ENCODE assay signal across 7 mouse cellular contexts in genomic region chr6:125481667-125482390, GRCm38 (mm10). TPM values are rescaled to one million over a fixed set of nuclear protein-coding genes. Genes with fewer than 3 reads are reported as not detected.
DNase-seq lines count a peak whose midpoint lies in the region; ATAC-seq lines count a peak whose summit lies in the region.

No protein-coding gene starts in this region.

- no peak for ATAC-seq in limb, embryonic 13.5 days (ENCODE audit: low FRiP score, low read depth)
- ATAC-seq in neural tube, embryonic 15.5 days (ENCODE audit: low FRiP score), result no peak

- WGBS in heart, embryonic 10.5 days, result 38% methylated on average over 7 of the region's 7 CpGs
- WGBS in limb, embryonic 13.5 days, result 42% methylated on average over 7 of the region's 7 CpGs
- whole genome bisulfite sequencing in neural tube, embryonic 15.5 days, result 57% methylated on average over 7 of the region's 7 CpGs

- H3K4me2 ChIP-seq in limb, embryonic 13.5 days (replicated peaks), result peak overlapping the region; percentile 38
- H3K4me2 ChIP-seq in neural tube, embryonic 15.5 days, result no peak overlapping the region

- H3K27me3 ChIP-seq in heart, embryonic 10.5 days (ENCODE audit: insufficient read depth, poor library complexity, severe bottlenecking), result peaks cover 34% of the 10 kb centered on the region
- no peaks in the 10 kb centered on the region for H3K27me3 ChIP-seq in limb, embryonic 13.5 days
- H3K27me3 ChIP-seq in neural tube, embryonic 15.5 days (replicated peaks), result no peaks in the 10 kb centered on the region

- intact Hi-C loops in left cerebral cortex, postnatal 36 days (cut with DNase I), result no loop called here

- no peak overlapping the region; the same call in 1 of the 2 replicates for H3K9ac ChIP-seq in limb, embryonic 13.5 days
- no peak overlapping the region for H3K9ac ChIP-seq in neural tube, embryonic 15.5 days (replicated peaks)

- H3K4me1 ChIP-seq in heart, embryonic 10.5 days, result peaks cover 74% of the 10 kb centered on the region
- peaks cover 83% of the 10 kb centered on the region for H3K4me1 ChIP-seq in limb, embryonic 13.5 days
- peaks cover 27% of the 10 kb centered on the region for H3K4me1 ChIP-seq in neural tube, embryonic 15.5 days

- H3K9me3 ChIP-seq in heart, embryonic 10.5 days, result no peaks in the 10 kb centered on the region
- H3K9me3 ChIP-seq in limb, embryonic 13.5 days, result no peaks in the 10 kb centered on the region
- no peaks in the 10 kb centered on the region for H3K9me3 ChIP-seq in neural tube, embryonic 15.5 days (replicated peaks)

- DNase-seq in thymus, postnatal 14 days, result peak; percentile 10
- no peak for DNase-seq in thymus, postnatal 36 days
- no peak for DNase-seq in heart, embryonic 10.5 days (ENCODE audit: low spot score)
- DNase-seq in left cerebral cortex, postnatal 36 days (ENCODE audit: low spot score in 2 of 2), result no peak
- no peak for DNase-seq in cerebellum, postnatal 36 days

- peak overlapping the region; percentile 78 for H3K27ac ChIP-seq in heart, embryonic 10.5 days
- H3K27ac ChIP-seq in limb, embryonic 13.5 days, result peak overlapping the region; percentile 67
- peak overlapping the region; percentile 71 for H3K27ac ChIP-seq in neural tube, embryonic 15.5 days (replicated peaks)

- H3K36me3 ChIP-seq in heart, embryonic 10.5 days, result no peaks in the 10 kb centered on the region
- no peaks in the 10 kb centered on the region; the same call in 1 of the 2 replicates for H3K36me3 ChIP-seq in limb, embryonic 13.5 days
- no peaks in the 10 kb centered on the region for H3K36me3 ChIP-seq in neural tube, embryonic 15.5 days

- no peak overlapping the region for H3K4me3 ChIP-seq in heart, embryonic 10.5 days
- no peak overlapping the region for H3K4me3 ChIP-seq in limb, embryonic 13.5 days
- no peak overlapping the region for H3K4me3 ChIP-seq in neural tube, embryonic 15.5 days (replicated peaks)

RNA-seq across cellular contexts. Expression of gene Cd9, which starts 12.8 kb away (rescaled TPM):
- 70.2 and 73.2 TPM in 2 replicates for polyA plus RNA-seq in heart, embryonic 10.5 days (2016; fragmentation: Nextera tagmentation; extraction: Ambion mirVana)
- polyA plus RNA-seq in limb, embryonic 13.5 days (2015; fragmentation: Nextera tagmentation; extraction: Ambion mirVana), result 157 and 174 TPM in 2 replicates
- polyA plus RNA-seq in neural tube, embryonic 15.5 days (2015; fragmentation: Nextera tagmentation; extraction: Ambion mirVana), result 112 and 130 TPM in 2 replicates
- total RNA-seq in left cerebral cortex, postnatal 36 days (2021), result 10 to 100 TPM; 42.0 to 54.3 TPM
